Comparison of ENCODE assay signal across 9 mouse cellular contexts in the genomic region with DNA sequence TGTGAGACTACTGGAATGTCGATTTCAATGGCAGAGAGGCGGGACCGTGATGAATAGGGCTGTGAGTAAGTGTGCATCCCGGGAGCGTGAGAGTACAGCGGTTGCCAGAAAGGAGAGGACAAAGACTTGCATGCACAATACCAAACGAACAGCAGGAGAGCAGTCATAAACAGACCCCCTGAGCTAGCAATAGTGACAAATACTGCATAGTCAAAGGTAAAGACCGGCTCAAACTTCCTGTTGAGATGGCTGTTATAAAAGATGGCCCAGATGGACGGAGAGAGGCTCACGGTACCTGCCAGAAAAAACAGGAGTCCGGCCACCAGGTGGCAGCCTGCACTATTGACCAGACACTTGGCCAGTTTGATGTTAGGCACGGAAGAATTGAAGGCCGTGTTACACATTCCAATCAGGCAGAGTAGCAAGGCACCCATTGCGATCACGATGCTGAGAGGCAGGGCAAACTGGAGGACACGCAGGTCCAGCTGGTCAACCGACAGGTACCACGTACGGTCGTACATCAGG. TPM values are rescaled to one million over a fixed set of nuclear protein-coding genes. Genes with fewer than 3 reads are reported as not detected.
DNase-seq lines count a peak whose midpoint lies in the region; ATAC-seq and TF ChIP-seq lines count a peak whose summit lies in the region.
"Had no signal": no experiment of that assay in that cellular context is flagged by ENCODE, and none has a peak within 500 bp of the region (broad histone marks: within the 10 kb centered on the region; RNA-seq: fewer than 3 reads in every experiment).

No protein-coding gene starts in this region.

- DNase-seq in heart, adult 11 months, result peak; percentile 89
- DNase-seq in heart, postnatal 25 days (ENCODE audit: low spot score), result no peak
- DNase-seq in cerebellum, adult 9-10 months, result peak; percentile 92
- DNase-seq in gastrocnemius, adult 2 months, result peak; percentile 76
- peak; percentile 73 to 74 for DNase-seq in left cerebral cortex, postnatal 14 days (ENCODE audit: low spot score in 2 of 2)
- DNase-seq in midbrain, embryonic 10.5 days (ENCODE audit: low spot score), result peak; percentile 65

- no peak for TF ChIP-seq POLR2A in small intestine, adult 2 months (IDR thresholded peaks at IDR 0.05; ENCODE audit: low read depth, low read length)

- H3K9ac ChIP-seq in intestine, postnatal 0 days (ENCODE audit: low read depth, low read length), result no peak overlapping the region
- H3K9ac ChIP-seq: heart, embryonic 13.5 days had no signal

- TF ChIP-seq CTCF in gastrocnemius, adult 2 months (IDR thresholded peaks at IDR 0.05), result peak; percentile 71
- peak; percentile 84 for TF ChIP-seq CTCF in intestine, postnatal 0 days (IDR thresholded peaks at IDR 0.05; ENCODE audit: low read depth)
- TF ChIP-seq CTCF in small intestine, adult 2 months (IDR thresholded peaks at IDR 0.05; ENCODE audit: extremely low read depth, insufficient read length, insufficient replicate concordance, low read depth, low read length), result peak; percentile 72; the same call in 1 of the 2 replicates

- H3K4me1 ChIP-seq in intestine, postnatal 0 days (replicated peaks; ENCODE audit: control insufficient read depth, insufficient read depth, low read length), result no peaks in the 10 kb centered on the region
- H3K4me1 ChIP-seq in midbrain, embryonic 10.5 days, result peaks cover 17% of the 10 kb centered on the region
- H3K4me1 ChIP-seq in small intestine, adult 2 months (ENCODE audit: control insufficient read depth, insufficient read depth, insufficient read length, low read length), result no peaks in the 10 kb centered on the region

- peak; percentile 51 for ATAC-seq in intestine, postnatal 0 days

- H3K4me3 ChIP-seq in gastrocnemius, adult 2 months, result no peak overlapping the region
- H3K4me3 ChIP-seq in intestine, postnatal 0 days (ENCODE audit: low read depth, low read length), result no peak overlapping the region
- 0 out of 2 replicates have a peak overlapping the region, but pooled peaks have one; percentile 2 for H3K4me3 ChIP-seq in midbrain, embryonic 10.5 days
- no peak overlapping the region for H3K4me3 ChIP-seq in small intestine, adult 2 months (ENCODE audit: low read depth, low read length)
- H3K4me3 ChIP-seq: heart, embryonic 13.5 days had no signal

- H3K27ac ChIP-seq in gastrocnemius, adult 2 months, result no peak overlapping the region
- H3K27ac ChIP-seq in intestine, postnatal 0 days (ENCODE audit: low read depth, low read length), result no peak overlapping the region
- H3K27ac ChIP-seq in midbrain, embryonic 10.5 days (replicated peaks), result 0 out of 2 replicates have a peak overlapping the region, but pooled peaks have one; percentile 42
- no peak overlapping the region for H3K27ac ChIP-seq in small intestine, adult 2 months (ENCODE audit: insufficient read depth, low read depth, low read length)
- H3K27ac ChIP-seq: heart, embryonic 13.5 days had no signal

- H3K9me3 ChIP-seq in intestine, postnatal 0 days (ENCODE audit: control insufficient read depth), result no peaks in the 10 kb centered on the region
- no peaks in the 10 kb centered on the region for H3K9me3 ChIP-seq in midbrain, embryonic 10.5 days (replicated peaks)
- H3K9me3 ChIP-seq: heart, embryonic 13.5 days had no signal

- peaks cover 18% of the 10 kb centered on the region for H3K36me3 ChIP-seq in intestine, postnatal 0 days (ENCODE audit: control insufficient read depth, insufficient read depth)
- H3K36me3 ChIP-seq in midbrain, embryonic 10.5 days, result peaks cover 43% of the 10 kb centered on the region
- peaks cover 5% of the 10 kb centered on the region; the same call in 1 of the 2 replicates for H3K36me3 ChIP-seq in small intestine, adult 2 months (ENCODE audit: control insufficient read depth, insufficient read depth, low read length)

- H3K4me2 ChIP-seq in intestine, postnatal 0 days (replicated peaks; ENCODE audit: low read depth), result no peak overlapping the region
- H3K4me2 ChIP-seq: heart, embryonic 13.5 days had no signal

- WGBS in intestine, postnatal 0 days, result 52% methylated on average over 20 of the region's 20 CpGs
- 55% methylated on average over 20 of the region's 20 CpGs for WGBS in midbrain, embryonic 10.5 days
- WGBS in small intestine, adult 2 months, result 51% methylated on average over 20 of the region's 20 CpGs

- no peaks in the 10 kb centered on the region for H3K27me3 ChIP-seq in intestine, postnatal 0 days (replicated peaks; ENCODE audit: control insufficient read depth, insufficient read depth, low read length)
- no peaks in the 10 kb centered on the region for H3K27me3 ChIP-seq in midbrain, embryonic 10.5 days (ENCODE audit: low read depth, poor library complexity, severe bottlenecking)
- no peaks in the 10 kb centered on the region for H3K27me3 ChIP-seq in small intestine, adult 2 months (ENCODE audit: control insufficient read depth, insufficient read depth, low read length)
- H3K27me3 ChIP-seq: heart, embryonic 13.5 days had no signal

- intact Hi-C loops in heart, postnatal 25 days (cut with DNase I), result no loop called here
- intact Hi-C loops in gastrocnemius, adult 2 months (cut with DNase I), result no loop called here
- intact Hi-C loops in left cerebral cortex, postnatal 14 days (cut with DNase I), result no loop called here

RNA-seq across cellular contexts. Expression of gene Cldn12, which starts 7.0 kb away (rescaled TPM):
- total RNA-seq in heart, postnatal 25 days (2021), result 10 to 100 TPM; 18.9 to 23.9 TPM
- total RNA-seq in gastrocnemius, adult 2 months (2021), result 10 to 100 TPM in 1 of 2 experiments, 1 to 10 TPM in 1; 9.8 to 19.1 TPM
- 14.6 and 15.1 TPM in 2 replicates for polyA plus RNA-seq in intestine, postnatal 0 days (2015; fragmentation: Nextera tagmentation; extraction: Ambion mirVana)
- 10 to 100 TPM; 54.0 to 56.7 TPM for total RNA-seq in left cerebral cortex, postnatal 14 days (2021)
- polyA plus RNA-seq in midbrain, embryonic 10.5 days (2016; fragmentation: Nextera tagmentation; extraction: Ambion mirVana), result 34.7 and 35.4 TPM in 2 replicates
- 7.9 and 13.4 TPM in 2 replicates for polyA plus RNA-seq in small intestine, adult 2 months (2012; rRNA removed)

RNA-seq across cellular contexts. Expression of gene 1700015F17Rik, which starts 28.8 kb away (rescaled TPM):
- not detected for total RNA-seq in heart, postnatal 25 days (2021)
- not detected for total RNA-seq in gastrocnemius, adult 2 months (2021)
- not detected in 2 replicates for polyA plus RNA-seq in intestine, postnatal 0 days (2015; fragmentation: Nextera tagmentation; extraction: Ambion mirVana)
- total RNA-seq in left cerebral cortex, postnatal 14 days (2021), result 1 to 10 TPM in 1 of 2 experiments, not detected in 1; 1.2 TPM
- not detected in 2 replicates for polyA plus RNA-seq in midbrain, embryonic 10.5 days (2016; fragmentation: Nextera tagmentation; extraction: Ambion mirVana)
- polyA plus RNA-seq in small intestine, adult 2 months (2012; rRNA removed), result not detected in 2 replicates
- polyA plus RNA-seq: heart, embryonic 13.5 days had no signal

RNA-seq across cellular contexts. Expression of gene Gtpbp10, which starts 51.6 kb away (rescaled TPM):
- 10 to 100 TPM in 1 of 2 experiments, 1 to 10 TPM in 1; 9.4 to 10.5 TPM for total RNA-seq in heart, postnatal 25 days (2021)
- total RNA-seq in gastrocnemius, adult 2 months (2021), result 1 to 10 TPM; 7.0 to 8.5 TPM
- polyA plus RNA-seq in intestine, postnatal 0 days (2015; fragmentation: Nextera tagmentation; extraction: Ambion mirVana), result 12.7 TPM in 2 replicates
- 10 to 100 TPM in 1 of 2 experiments, 1 to 10 TPM in 1; 9.0 to 10.8 TPM for total RNA-seq in left cerebral cortex, postnatal 14 days (2021)
- 34.2 and 34.7 TPM in 2 replicates for polyA plus RNA-seq in midbrain, embryonic 10.5 days (2016; fragmentation: Nextera tagmentation; extraction: Ambion mirVana)
- 0.34 and 0.46 TPM in 2 replicates for polyA plus RNA-seq in small intestine, adult 2 months (2012; rRNA removed)
